Mouse (Mus musculus): Measurements from ENCODE around the gene H3f3a. TPM values are rescaled to one million over a fixed set of nuclear protein-coding genes. Genes with fewer than 3 reads are reported as not detected.

H3f3a gene
- polyA plus RNA-seq, 1 experiment from 2014 or later, result 3,908 TPM

DNA sequence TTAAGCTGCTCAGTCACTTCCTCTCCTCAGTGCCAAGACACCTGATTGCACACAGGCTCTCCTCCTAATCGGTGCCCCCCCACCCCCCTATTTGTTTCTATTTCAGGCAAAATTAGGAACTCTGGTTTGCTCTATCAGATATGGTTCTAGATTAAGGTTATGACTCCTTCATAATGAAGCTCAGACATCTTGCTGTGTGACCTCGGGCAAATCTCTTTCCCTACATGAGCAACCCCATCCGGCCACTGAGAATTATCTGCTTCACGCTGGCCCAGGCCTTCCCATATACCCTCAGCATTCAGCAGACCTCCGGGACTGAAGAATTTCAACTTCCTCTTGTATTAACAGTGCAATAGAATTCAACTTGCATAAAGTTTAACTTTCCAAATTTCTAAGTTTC is 14.5 kb downstream of the H3f3a start:
- Histone ChIP-seq H3K27ac (replicated peaks; ENCODE audit: low read depth, low read length) (no peak overlapping the region), H3K27me3 (ENCODE audit: control insufficient read depth, insufficient read depth, low read length) (no peaks in the 10 kb centered on the region), H3K9me3 (ENCODE audit: control insufficient read depth, low read length) (no peaks in the 10 kb centered on the region), H3K9ac (ENCODE audit: low read length) (no peak overlapping the region), H3K36me3 (ENCODE audit: control insufficient read depth, insufficient read depth, low read length) (peaks cover 8% of the 10 kb centered on the region), H3K4me2 (ENCODE audit: low read depth, severe bottlenecking) (no peak overlapping the region), H3K4me3 (ENCODE audit: low read depth, low read length) (no peak overlapping the region), H3K4me1 (ENCODE audit: control insufficient read depth, insufficient read depth, low read length) (no peaks in the 10 kb centered on the region)
- WGBS, result 89% methylated on average over 5 of the region's 5 CpGs
- DNase-seq (ENCODE audit: low spot score) (no peak), ATAC-seq (ENCODE audit: insufficient number of reproducible peaks, low FRiP score, low TSS enrichment, low read depth) (no peak)

DNA sequence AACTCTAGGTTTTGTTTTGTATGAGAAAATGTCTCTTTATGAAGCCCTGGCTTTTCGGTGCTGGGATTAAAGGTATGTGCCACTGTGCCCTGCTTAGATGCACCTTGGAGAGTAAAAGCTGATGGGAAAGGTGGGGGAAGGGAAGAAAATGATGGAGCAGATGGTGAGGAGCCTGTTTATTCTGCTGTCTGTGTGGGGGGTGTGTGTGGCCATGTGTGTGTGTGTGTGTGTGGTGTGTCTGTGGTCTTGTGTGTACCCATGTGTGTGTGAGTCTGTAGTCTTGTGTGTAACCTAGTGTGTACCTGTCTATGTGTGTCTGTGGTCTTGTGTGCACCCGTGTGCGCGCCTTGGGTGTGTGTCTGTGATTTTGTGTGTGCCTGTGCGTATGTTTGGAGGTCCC is 15.1 kb downstream of the H3f3a start:
- ATAC-seq (ENCODE audit: insufficient number of reproducible peaks, low FRiP score, low TSS enrichment, low read depth) (no peak), DNase-seq (ENCODE audit: low spot score) (no peak)
- Histone ChIP-seq H3K36me3 (ENCODE audit: control insufficient read depth, insufficient read depth, low read length) (peaks cover 4% of the 10 kb centered on the region), H3K27ac (replicated peaks; ENCODE audit: low read depth, low read length) (no peak overlapping the region), H3K27me3 (ENCODE audit: control insufficient read depth, insufficient read depth, low read length) (no peaks in the 10 kb centered on the region), H3K9me3 (ENCODE audit: control insufficient read depth, low read length) (no peaks in the 10 kb centered on the region), H3K4me2 (ENCODE audit: low read depth, severe bottlenecking) (no peak overlapping the region), H3K4me3 (ENCODE audit: low read depth, low read length) (no peak overlapping the region), H3K4me1 (ENCODE audit: control insufficient read depth, insufficient read depth, low read length) (peaks cover 4% of the 10 kb centered on the region; the same call in 1 of the 2 replicates), H3K9ac (ENCODE audit: low read length) (no peak overlapping the region)
- 93% methylated on average over 5 of the region's 5 CpGs for WGBS

DNA sequence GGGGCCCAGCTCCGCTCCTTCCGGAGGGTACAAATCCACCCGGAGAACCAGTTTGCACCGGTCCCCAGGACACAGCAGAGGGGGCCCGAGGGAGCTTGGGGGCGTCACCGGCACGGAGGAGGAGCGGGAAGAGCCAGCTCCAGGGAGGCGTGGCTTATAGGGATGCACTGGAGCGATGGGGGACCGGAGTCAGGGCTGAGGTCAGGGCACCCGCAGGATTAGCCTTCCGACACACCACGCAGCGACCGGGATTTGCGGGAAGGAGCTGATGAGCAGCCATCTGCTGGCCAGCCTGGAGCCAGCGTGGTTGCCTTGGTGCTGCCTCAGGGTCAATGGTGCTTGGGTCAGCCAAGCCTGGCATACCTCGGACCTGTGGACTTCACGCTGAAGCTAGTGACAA is 19.6 kb downstream of the H3f3a start:
- Histone ChIP-seq H3K27ac (replicated peaks; ENCODE audit: low read depth, low read length) (no peak overlapping the region), H3K4me2 (ENCODE audit: low read depth, severe bottlenecking) (peak overlapping the region; percentile 90), H3K4me1 (ENCODE audit: control insufficient read depth, insufficient read depth, low read length) (peaks cover 6% of the 10 kb centered on the region; the same call in 1 of the 2 replicates), H3K36me3 (ENCODE audit: control insufficient read depth, insufficient read depth, low read length) (no peaks in the 10 kb centered on the region), H3K9me3 (ENCODE audit: control insufficient read depth, low read length) (no peaks in the 10 kb centered on the region), H3K27me3 (ENCODE audit: control insufficient read depth, insufficient read depth, low read length) (no peaks in the 10 kb centered on the region), H3K4me3 (ENCODE audit: low read depth, low read length) (peak overlapping the region; percentile 35), H3K9ac (ENCODE audit: low read length) (peak overlapping the region; percentile 43)
- ATAC-seq (ENCODE audit: insufficient number of reproducible peaks, low FRiP score, low TSS enrichment, low read depth) (peak; percentile 52), DNase-seq (ENCODE audit: low spot score) (peak; percentile 74)
- WGBS, result under 1% methylated on average over 21 of the region's 21 CpGs

DNA sequence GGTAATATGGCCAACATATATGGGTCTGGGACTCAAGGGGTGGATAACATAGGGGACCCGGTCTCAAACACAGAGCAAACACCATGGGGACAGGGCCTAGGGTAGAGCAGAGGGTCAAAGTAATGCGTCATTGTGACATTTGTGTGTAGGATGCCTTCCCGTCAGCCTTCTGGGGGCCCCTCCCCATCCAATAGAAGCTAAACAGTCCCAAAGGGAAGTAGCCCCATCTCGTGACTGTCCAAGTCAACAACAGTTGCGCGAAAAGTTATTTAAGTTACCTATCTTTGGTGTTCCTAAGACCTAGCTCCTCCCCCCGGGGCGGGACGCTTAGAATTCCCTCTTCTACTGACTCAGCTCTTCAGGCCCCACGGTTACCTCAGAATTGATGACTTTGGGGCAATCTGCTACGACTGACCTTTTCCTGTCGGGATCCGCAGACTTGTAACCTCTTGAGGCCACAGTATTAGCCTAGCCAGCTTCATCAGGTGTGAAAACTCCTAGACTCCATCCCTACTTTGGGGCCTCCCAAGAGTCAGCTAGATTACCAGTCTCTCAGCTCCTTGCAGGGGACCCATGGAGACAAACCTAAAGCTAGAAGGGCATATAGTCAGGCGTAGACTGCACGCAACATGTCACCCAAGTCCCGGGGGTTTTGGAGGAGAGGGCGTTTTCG is 20.2 kb downstream of the H3f3a start:
- H3K4me3 ChIP-seq (ENCODE audit: low read depth, low read length), result peak overlapping the region; percentile 35
- peak; percentile 13; the same call in 1 of the 2 replicates for ATAC-seq (ENCODE audit: insufficient number of reproducible peaks, low FRiP score, low TSS enrichment, low read depth)
- WGBS, result 9% methylated on average over 18 of the region's 18 CpGs

DNA sequence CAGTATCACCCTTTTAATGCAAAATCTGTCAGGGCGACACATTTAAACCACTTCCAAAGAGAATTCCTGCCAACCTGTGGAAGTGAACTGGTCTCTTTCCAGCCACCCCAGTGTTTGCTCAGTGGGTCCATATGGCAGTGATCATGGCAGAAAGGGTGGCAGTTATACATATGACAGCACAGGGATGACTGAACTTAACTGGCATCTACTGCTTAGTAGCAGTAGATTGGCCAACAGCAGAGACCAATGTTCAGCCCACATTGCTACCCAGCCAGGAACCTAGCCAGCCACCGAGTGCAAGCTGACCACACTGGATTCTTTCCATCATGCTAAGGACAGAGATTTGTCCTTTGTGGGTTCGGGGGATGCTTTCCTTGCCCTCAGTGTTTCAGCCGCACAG is 20.9 kb downstream of the H3f3a start:
- no peak for ATAC-seq (ENCODE audit: insufficient number of reproducible peaks, low FRiP score, low TSS enrichment, low read depth)
- Histone ChIP-seq H3K4me3 (ENCODE audit: low read depth, low read length) (no peak overlapping the region), H3K27me3 (ENCODE audit: control insufficient read depth, insufficient read depth, low read length) (no peaks in the 10 kb centered on the region), H3K27ac (replicated peaks; ENCODE audit: low read depth, low read length) (no peak overlapping the region), H3K36me3 (ENCODE audit: control insufficient read depth, insufficient read depth, low read length) (no peaks in the 10 kb centered on the region), H3K4me1 (ENCODE audit: control insufficient read depth, insufficient read depth, low read length) (peaks cover 6% of the 10 kb centered on the region; the same call in 1 of the 2 replicates), H3K9ac (ENCODE audit: low read length) (no peak overlapping the region), H3K9me3 (ENCODE audit: control insufficient read depth, low read length) (no peaks in the 10 kb centered on the region), H3K4me2 (ENCODE audit: low read depth, severe bottlenecking) (no peak overlapping the region)
- WGBS, result 86% methylated on average over 4 of the region's 4 CpGs
- DNase-seq (ENCODE audit: low spot score), result no peak

More for the DNA sequence above, 20.2 kb downstream of the H3f3a start:
- no peaks in the 10 kb centered on the region for H3K9me3 ChIP-seq (ENCODE audit: control insufficient read depth, low read length)
- no peaks in the 10 kb centered on the region for H3K27me3 ChIP-seq (ENCODE audit: control insufficient read depth, insufficient read depth, low read length)
- peak; percentile 54 for DNase-seq (ENCODE audit: low spot score)
- no peaks in the 10 kb centered on the region for H3K36me3 ChIP-seq (ENCODE audit: control insufficient read depth, insufficient read depth, low read length)
- H3K9ac ChIP-seq (ENCODE audit: low read length), result peak overlapping the region; percentile 43
- H3K27ac ChIP-seq (replicated peaks; ENCODE audit: low read depth, low read length), result no peak overlapping the region
- H3K4me2 ChIP-seq (ENCODE audit: low read depth, severe bottlenecking), result peak overlapping the region; percentile 90
- H3K4me1 ChIP-seq (ENCODE audit: control insufficient read depth, insufficient read depth, low read length), result peaks cover 6% of the 10 kb centered on the region; the same call in 1 of the 2 replicates

DNA sequence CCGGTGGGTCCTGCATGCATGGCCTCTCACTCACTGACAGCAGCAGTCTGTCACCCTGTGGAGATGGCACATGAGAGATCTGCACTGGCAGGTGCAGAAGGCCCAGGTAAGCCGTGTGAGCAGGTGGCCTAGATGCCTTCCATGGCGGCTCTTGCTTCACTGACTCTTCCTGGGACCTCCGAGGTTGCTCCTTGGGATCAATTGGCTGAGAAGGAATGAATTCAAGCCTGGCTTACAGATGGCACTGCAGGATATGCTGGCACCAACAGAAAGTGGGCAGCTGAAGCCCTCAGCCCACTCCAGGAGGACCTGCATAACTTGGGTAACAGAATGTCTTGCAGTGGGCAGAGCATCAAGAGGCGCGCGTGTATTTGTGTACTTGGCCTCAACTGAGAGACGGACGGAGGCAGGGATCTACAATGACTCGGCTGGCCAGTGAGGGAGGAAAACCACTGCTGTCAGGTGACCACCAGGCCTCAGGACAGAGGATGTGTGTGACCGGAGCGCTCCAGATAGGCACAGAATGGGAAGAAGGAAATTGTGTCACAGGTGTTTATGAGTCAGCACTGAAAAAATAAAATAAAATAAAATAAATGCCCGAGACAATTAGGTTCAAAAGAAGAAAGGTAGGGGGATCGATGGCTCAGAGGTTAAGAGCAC is 21.8 kb downstream of the H3f3a start:
- DNase-seq (ENCODE audit: low spot score), result no peak
- no peaks in the 10 kb centered on the region for H3K9me3 ChIP-seq (ENCODE audit: control insufficient read depth, low read length)
- no peak for ATAC-seq (ENCODE audit: insufficient number of reproducible peaks, low FRiP score, low TSS enrichment, low read depth)
- no peak overlapping the region for H3K9ac ChIP-seq (ENCODE audit: low read length)
- peaks cover 6% of the 10 kb centered on the region; the same call in 1 of the 2 replicates for H3K4me1 ChIP-seq (ENCODE audit: control insufficient read depth, insufficient read depth, low read length)
- WGBS, result 88% methylated on average over 14 of the region's 14 CpGs
- H3K4me2 ChIP-seq (ENCODE audit: low read depth, severe bottlenecking), result no peak overlapping the region
- no peaks in the 10 kb centered on the region for H3K36me3 ChIP-seq (ENCODE audit: control insufficient read depth, insufficient read depth, low read length)
- no peaks in the 10 kb centered on the region for H3K27me3 ChIP-seq (ENCODE audit: control insufficient read depth, insufficient read depth, low read length)
- no peak overlapping the region for H3K4me3 ChIP-seq (ENCODE audit: low read depth, low read length)
- no peak overlapping the region for H3K27ac ChIP-seq (replicated peaks; ENCODE audit: low read depth, low read length)

DNA sequence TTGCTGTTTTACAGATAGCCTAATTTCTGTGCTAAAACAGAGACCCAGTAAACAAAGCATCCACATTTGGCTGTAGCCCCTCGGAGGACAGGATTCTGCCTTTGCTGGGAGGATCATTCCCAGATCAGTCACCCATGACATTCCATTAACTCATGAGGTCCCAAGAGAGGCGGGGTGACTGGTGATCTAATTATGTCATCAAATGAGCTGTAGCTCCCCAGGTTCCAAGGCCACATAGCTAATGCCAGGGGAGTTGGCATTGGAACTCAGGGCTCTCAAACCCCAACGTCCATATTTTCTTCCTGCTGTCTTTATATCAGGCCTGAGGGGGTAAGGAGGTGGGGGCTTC is 30.2 kb downstream of the H3f3a start:
- DNase-seq (ENCODE audit: low spot score) (no peak), ATAC-seq (ENCODE audit: insufficient number of reproducible peaks, low FRiP score, low TSS enrichment, low read depth) (no peak)
- Histone ChIP-seq H3K9ac (ENCODE audit: low read length) (no peak overlapping the region), H3K36me3 (ENCODE audit: control insufficient read depth, insufficient read depth, low read length) (no peaks in the 10 kb centered on the region), H3K4me2 (ENCODE audit: low read depth, severe bottlenecking) (no peak overlapping the region), H3K9me3 (ENCODE audit: control insufficient read depth, low read length) (no peaks in the 10 kb centered on the region), H3K27me3 (ENCODE audit: control insufficient read depth, insufficient read depth, low read length) (no peaks in the 10 kb centered on the region), H3K27ac (replicated peaks; ENCODE audit: low read depth, low read length) (no peak overlapping the region), H3K4me3 (ENCODE audit: low read depth, low read length) (no peak overlapping the region), H3K4me1 (ENCODE audit: control insufficient read depth, insufficient read depth, low read length) (no peaks in the 10 kb centered on the region)
- WGBS, result 45% methylated on average over 3 of the region's 3 CpGs

DNA sequence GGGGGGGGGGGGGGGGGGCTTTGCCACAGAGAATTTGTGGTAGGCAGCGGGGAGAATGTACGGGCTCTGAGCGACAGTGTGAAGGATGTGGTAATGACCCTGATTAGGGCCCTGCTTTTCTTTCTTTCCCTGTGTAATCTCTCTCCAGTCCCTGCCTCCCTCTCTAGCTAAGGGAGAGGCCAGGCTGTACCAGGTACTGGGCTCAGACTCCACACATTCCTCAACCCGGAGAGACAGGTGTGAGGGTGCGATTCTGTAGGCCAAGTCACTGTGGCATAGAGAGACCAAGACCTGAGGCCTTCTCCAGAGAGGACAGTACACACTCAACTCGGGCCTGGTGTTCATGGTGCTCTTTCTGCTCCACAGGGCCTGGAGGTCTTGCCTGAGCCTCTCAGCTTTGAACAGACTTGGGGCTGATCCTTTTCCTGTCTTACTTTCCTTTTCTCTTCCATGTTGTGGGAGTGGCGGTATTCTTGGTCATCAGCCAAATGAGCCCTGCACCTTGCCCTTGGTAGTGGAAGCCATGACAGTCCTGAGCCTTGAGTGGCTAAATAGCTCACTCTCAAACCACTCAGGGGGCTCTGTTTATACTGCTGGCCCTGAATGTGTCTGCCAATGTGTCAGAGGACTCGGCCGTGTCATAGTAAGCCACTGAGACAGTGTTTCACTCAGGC is 30.7 kb downstream of the H3f3a start:
- no peaks in the 10 kb centered on the region for H3K4me1 ChIP-seq (ENCODE audit: control insufficient read depth, insufficient read depth, low read length)
- no peaks in the 10 kb centered on the region for H3K36me3 ChIP-seq (ENCODE audit: control insufficient read depth, insufficient read depth, low read length)
- no peaks in the 10 kb centered on the region for H3K27me3 ChIP-seq (ENCODE audit: control insufficient read depth, insufficient read depth, low read length)
- DNase-seq (ENCODE audit: low spot score) (no peak), ATAC-seq (ENCODE audit: insufficient number of reproducible peaks, low FRiP score, low TSS enrichment, low read depth) (no peak)
- no peak overlapping the region for H3K4me2 ChIP-seq (ENCODE audit: low read depth, severe bottlenecking)
- no peak overlapping the region for H3K4me3 ChIP-seq (ENCODE audit: low read depth, low read length)
- H3K9me3 ChIP-seq (ENCODE audit: control insufficient read depth, low read length), result no peaks in the 10 kb centered on the region
- WGBS, result 72% methylated on average over 9 of the region's 9 CpGs
- no peak overlapping the region for H3K9ac ChIP-seq (ENCODE audit: low read length)
- no peak overlapping the region for H3K27ac ChIP-seq (replicated peaks; ENCODE audit: low read depth, low read length)

All from limb, embryonic 11.5 days (tissue).